Mouse (Mus musculus): ENCODE measurements around the gene Upk1a. TPM values are rescaled to one million over a fixed set of nuclear protein-coding genes. Genes with fewer than 3 reads are reported as not detected.

Gene Upk1a
- polyA plus RNA-seq, 2 experiments = 1.2 to 5.7 TPM

GRCm38 (mm10) chr7:30562526-30563116 lies 50.0 kb downstream of the Upk1a start:
- Histone ChIP-seq H3K4me2 (replicated peaks; ENCODE audit: low read depth, low read length, severe bottlenecking) (peak overlapping the region; percentile 48), H3K4me1 (ENCODE audit: control insufficient read depth, insufficient read depth, low read length) (peaks cover 16% of the 10 kb centered on the region), H3K4me3 (replicated peaks; ENCODE audit: low read length) (peak overlapping the region; percentile 74), H3K27ac (replicated peaks; ENCODE audit: low read depth, low read length) (peak overlapping the region; percentile 86), H3K27me3 (ENCODE audit: control insufficient read depth, insufficient read depth, low read length) (no peaks in the 10 kb centered on the region), H3K36me3 (ENCODE audit: control insufficient read depth, insufficient read depth, low read length) (peaks cover 26% of the 10 kb centered on the region), H3K9ac (ENCODE audit: low read depth, low read length, severe bottlenecking) (peak overlapping the region; percentile 55), H3K9me3 (ENCODE audit: control insufficient read depth, low read length) (no peaks in the 10 kb centered on the region)
- no peak for TF ChIP-seq POLR2A (IDR thresholded peaks at IDR 0.05; ENCODE audit: borderline replicate concordance, extremely low read depth, insufficient read depth, insufficient read length)
- WGBS = 1% methylated on average over 27 of the region's 27 CpGs
- DNase-seq (ENCODE audit: low spot score) (peak; percentile 3), ATAC-seq (ENCODE audit: low FRiP score, low read depth) (no peak; the same call in 1 of the 2 replicates)

GRCm38 (mm10) chr7:30560296-30560695 lies 52.4 kb downstream of the Upk1a start:
- Histone ChIP-seq H3K4me2 (replicated peaks; ENCODE audit: low read depth, low read length, severe bottlenecking) (no peak overlapping the region), H3K4me1 (ENCODE audit: control insufficient read depth, insufficient read depth, low read length) (peaks cover 16% of the 10 kb centered on the region), H3K4me3 (replicated peaks; ENCODE audit: low read length) (no peak overlapping the region), H3K27me3 (ENCODE audit: control insufficient read depth, insufficient read depth, low read length) (no peaks in the 10 kb centered on the region), H3K9me3 (ENCODE audit: control insufficient read depth, low read length) (no peaks in the 10 kb centered on the region), H3K9ac (ENCODE audit: low read depth, low read length, severe bottlenecking) (no peak overlapping the region), H3K36me3 (ENCODE audit: control insufficient read depth, insufficient read depth, low read length) (peaks cover 31% of the 10 kb centered on the region), H3K27ac (replicated peaks; ENCODE audit: low read depth, low read length) (no peak overlapping the region)
- no peak for TF ChIP-seq POLR2A (IDR thresholded peaks at IDR 0.05; ENCODE audit: borderline replicate concordance, extremely low read depth, insufficient read depth, insufficient read length)
- ATAC-seq (ENCODE audit: low FRiP score, low read depth) = no peak
- no peak for DNase-seq (ENCODE audit: low spot score)
- 70% methylated on average over 2 of the region's 2 CpGs for WGBS

GRCm38 (mm10) chr7:30559443-30559954 lies 53.1 kb downstream of the Upk1a start, which contains the start of gene Lin37:
Gene Lin37 (minus strand): TSS chr7:30559838.
- under 1% methylated on average over 20 of the region's 20 CpGs for WGBS
- H3K9ac ChIP-seq (ENCODE audit: low read depth, low read length, severe bottlenecking) = peak within 1 kb of the TSS; percentile 67
- DNase-seq (ENCODE audit: low spot score) = peak; percentile 99
- H3K27me3 ChIP-seq (ENCODE audit: control insufficient read depth, insufficient read depth, low read length) = no peaks in the 10 kb centered on the region
- H3K27ac ChIP-seq (replicated peaks; ENCODE audit: low read depth, low read length) = peak within 1 kb of the TSS; percentile 39; the same call in 1 of the 2 replicates
- peak; percentile 54; the same call in 1 of the 2 replicates for TF ChIP-seq POLR2A (IDR thresholded peaks at IDR 0.05; ENCODE audit: borderline replicate concordance, extremely low read depth, insufficient read depth, insufficient read length)
- peaks cover 33% of the 10 kb centered on the region for H3K36me3 ChIP-seq (ENCODE audit: control insufficient read depth, insufficient read depth, low read length)
- peak within 1 kb of the TSS; percentile 91 for H3K4me2 ChIP-seq (replicated peaks; ENCODE audit: low read depth, low read length, severe bottlenecking)
- H3K4me3 ChIP-seq (replicated peaks; ENCODE audit: low read length) = peak within 1 kb of the TSS; percentile 59
- peaks cover 16% of the 10 kb centered on the region for H3K4me1 ChIP-seq (ENCODE audit: control insufficient read depth, insufficient read depth, low read length)
- H3K9me3 ChIP-seq (ENCODE audit: control insufficient read depth, low read length) = no peaks in the 10 kb centered on the region
- peak; percentile 87 for ATAC-seq (ENCODE audit: low FRiP score, low read depth)

- TF ChIP-seq POLR2A (IDR thresholded peaks at IDR 0.05; ENCODE audit: borderline replicate concordance, extremely low read depth, insufficient read depth, insufficient read length) = no peak
- DNase-seq (ENCODE audit: low spot score) (no peak), ATAC-seq (ENCODE audit: low FRiP score, low read depth) (no peak)
- WGBS = 14% methylated on average over 12 of the region's 12 CpGs
- Histone ChIP-seq H3K4me1 (ENCODE audit: control insufficient read depth, insufficient read depth, low read length) (peaks cover 13% of the 10 kb centered on the region), H3K4me3 (replicated peaks; ENCODE audit: low read length) (peak overlapping the region; percentile 59), H3K9me3 (ENCODE audit: control insufficient read depth, low read length) (no peaks in the 10 kb centered on the region), H3K27ac (replicated peaks; ENCODE audit: low read depth, low read length) (peak overlapping the region; percentile 39; the same call in 1 of the 2 replicates), H3K36me3 (ENCODE audit: control insufficient read depth, insufficient read depth, low read length) (peaks cover 37% of the 10 kb centered on the region), H3K4me2 (replicated peaks; ENCODE audit: low read depth, low read length, severe bottlenecking) (peak overlapping the region; percentile 91), H3K9ac (ENCODE audit: low read depth, low read length, severe bottlenecking) (peak overlapping the region; percentile 67), H3K27me3 (ENCODE audit: control insufficient read depth, insufficient read depth, low read length) (no peaks in the 10 kb centered on the region)
These were observed 53.8 kb downstream of the Upk1a start for GRCm38 (mm10) chr7:30558656-30559442.

- WGBS = 90% methylated on average over 13 of the region's 13 CpGs
- ATAC-seq (ENCODE audit: low FRiP score, low read depth) (no peak), DNase-seq (ENCODE audit: low spot score) (no peak)
- Histone ChIP-seq H3K36me3 (ENCODE audit: control insufficient read depth, insufficient read depth, low read length) (peaks cover 37% of the 10 kb centered on the region), H3K9ac (ENCODE audit: low read depth, low read length, severe bottlenecking) (peak overlapping the region; percentile 67; the same call in 1 of the 2 replicates), H3K4me2 (replicated peaks; ENCODE audit: low read depth, low read length, severe bottlenecking) (peak overlapping the region; percentile 91; the same call in 1 of the 2 replicates), H3K9me3 (ENCODE audit: control insufficient read depth, low read length) (no peaks in the 10 kb centered on the region), H3K4me3 (replicated peaks; ENCODE audit: low read length) (no peak overlapping the region), H3K4me1 (ENCODE audit: control insufficient read depth, insufficient read depth, low read length) (peaks cover 21% of the 10 kb centered on the region), H3K27ac (replicated peaks; ENCODE audit: low read depth, low read length) (no peak overlapping the region), H3K27me3 (ENCODE audit: control insufficient read depth, insufficient read depth, low read length) (no peaks in the 10 kb centered on the region)
- no peak for TF ChIP-seq POLR2A (IDR thresholded peaks at IDR 0.05; ENCODE audit: borderline replicate concordance, extremely low read depth, insufficient read depth, insufficient read length)
These were observed 54.6 kb downstream of the Upk1a start for GRCm38 (mm10) chr7:30557901-30558514.

Data from limb, embryonic 14.5 days (tissue).